Mouse (Mus musculus): Measurements from ENCODE around the gene Map3k20. TPM values are rescaled to one million over a fixed set of nuclear protein-coding genes. Genes with fewer than 3 reads are reported as not detected.
A peak's percentile ranks its signal among the peaks of the same experiment; 100 is the strongest.

Map3k20 gene
- total and polyA plus RNA-seq, 2 experiments from 2014 or later: 3.5 to 6.0 TPM

GRCm38 (mm10) chr2:72253882-72254281 is 31.6 kb upstream of the Map3k20 start:
- Histone ChIP-seq H3K9ac (replicated peaks; ENCODE audit: low read length) (no peak overlapping the region), H3K27ac (no peak overlapping the region), H3K27me3 (ENCODE audit: insufficient read depth, low read length) (no peaks in the 10 kb centered on the region), H3K9me3 (ENCODE audit: low read length) (no peaks in the 10 kb centered on the region), H3K4me1 (ENCODE audit: insufficient read depth, low read length) (no peaks in the 10 kb centered on the region), H3K36me3 (ENCODE audit: insufficient read depth, low read length) (no peaks in the 10 kb centered on the region), H3K4me3 (ENCODE audit: low read length) (no peak overlapping the region), H3K4me2 (ENCODE audit: low read depth, low read length) (no peak overlapping the region)
- DNase-seq (ENCODE audit: low spot score) (no peak), ATAC-seq (no peak)
- 60% methylated on average over 4 of the region's 4 CpGs for WGBS
- no peak for TF ChIP-seq CTCF (IDR thresholded peaks at IDR 0.05; ENCODE audit: low read depth)

GRCm38 (mm10) chr2:72254813-72255582 is 30.4 kb upstream of the Map3k20 start:
- H3K4me1 ChIP-seq (ENCODE audit: insufficient read depth, low read length): no peaks in the 10 kb centered on the region
- H3K9ac ChIP-seq (replicated peaks; ENCODE audit: low read length): no peak overlapping the region
- 42% methylated on average over 14 of the region's 14 CpGs for WGBS
- ATAC-seq: no peak
- H3K4me2 ChIP-seq (ENCODE audit: low read depth, low read length): peak overlapping the region; percentile 26; the same call in 1 of the 2 replicates
- no peaks in the 10 kb centered on the region for H3K9me3 ChIP-seq (ENCODE audit: low read length)
- no peaks in the 10 kb centered on the region for H3K27me3 ChIP-seq (ENCODE audit: insufficient read depth, low read length)
- H3K27ac ChIP-seq: no peak overlapping the region
- H3K36me3 ChIP-seq (ENCODE audit: insufficient read depth, low read length): no peaks in the 10 kb centered on the region
- no peak for TF ChIP-seq CTCF (IDR thresholded peaks at IDR 0.05; ENCODE audit: low read depth)
- no peak for DNase-seq (ENCODE audit: low spot score)
- no peak overlapping the region for H3K4me3 ChIP-seq (ENCODE audit: low read length)

DNA sequence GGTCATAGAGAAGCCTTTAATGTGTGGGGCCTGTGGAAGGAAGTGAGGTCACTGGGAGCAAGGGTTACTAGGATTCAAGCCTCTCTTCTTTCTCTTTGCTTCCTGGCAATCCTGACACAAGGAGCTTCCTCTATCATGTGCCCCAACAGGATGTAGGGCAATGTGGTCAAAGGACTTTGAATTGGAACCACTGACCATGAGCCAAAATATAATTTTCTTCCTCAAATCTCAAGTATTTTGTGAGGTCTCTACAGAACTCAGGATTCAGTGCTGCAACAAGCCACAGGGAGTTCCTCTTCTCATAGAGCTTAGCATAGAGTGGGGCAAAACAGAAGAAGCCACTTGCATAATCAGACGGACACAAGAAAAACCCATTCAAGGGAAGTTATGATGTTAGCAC is 24.7 kb upstream of the Map3k20 start:
- TF ChIP-seq CTCF (IDR thresholded peaks at IDR 0.05; ENCODE audit: low read depth): no peak
- no peak overlapping the region for H3K9ac ChIP-seq (replicated peaks; ENCODE audit: low read length)
- WGBS: 82% methylated on average over 1 of the region's 1 CpGs
- ATAC-seq (no peak), DNase-seq (ENCODE audit: low spot score) (no peak)
- no peak overlapping the region for H3K27ac ChIP-seq
- H3K27me3 ChIP-seq (ENCODE audit: insufficient read depth, low read length): no peaks in the 10 kb centered on the region
- no peaks in the 10 kb centered on the region for H3K36me3 ChIP-seq (ENCODE audit: insufficient read depth, low read length)
- H3K9me3 ChIP-seq (ENCODE audit: low read length): no peaks in the 10 kb centered on the region
- no peaks in the 10 kb centered on the region for H3K4me1 ChIP-seq (ENCODE audit: insufficient read depth, low read length)
- H3K4me3 ChIP-seq (ENCODE audit: low read length): no peak overlapping the region
- no peak overlapping the region for H3K4me2 ChIP-seq (ENCODE audit: low read depth, low read length)

- WGBS: 86% methylated on average over 6 of the region's 6 CpGs
- H3K36me3 ChIP-seq (ENCODE audit: insufficient read depth, low read length): no peaks in the 10 kb centered on the region
- no peak overlapping the region for H3K4me3 ChIP-seq (ENCODE audit: low read length)
- no peak for ATAC-seq
- no peak overlapping the region for H3K4me2 ChIP-seq (ENCODE audit: low read depth, low read length)
- no peaks in the 10 kb centered on the region for H3K9me3 ChIP-seq (ENCODE audit: low read length)
- H3K27me3 ChIP-seq (ENCODE audit: insufficient read depth, low read length): no peaks in the 10 kb centered on the region
- no peak for TF ChIP-seq CTCF (IDR thresholded peaks at IDR 0.05; ENCODE audit: low read depth)
- no peak for DNase-seq (ENCODE audit: low spot score)
- no peak overlapping the region for H3K9ac ChIP-seq (replicated peaks; ENCODE audit: low read length)
- H3K27ac ChIP-seq: no peak overlapping the region
- H3K4me1 ChIP-seq (ENCODE audit: insufficient read depth, low read length): no peaks in the 10 kb centered on the region
Observed at GRCm38 (mm10) chr2:72262814-72263480, 22.5 kb upstream of the Map3k20 start.

GRCm38 (mm10) chr2:72267390-72267789 is 18.0 kb upstream of the Map3k20 start:
- WGBS: 88% methylated on average over 6 of the region's 6 CpGs
- Histone ChIP-seq H3K27ac (no peak overlapping the region), H3K36me3 (ENCODE audit: insufficient read depth, low read length) (no peaks in the 10 kb centered on the region)

GRCm38 (mm10) chr2:72269651-72270341 is 15.6 kb upstream of the Map3k20 start:
- H3K27me3 ChIP-seq (ENCODE audit: insufficient read depth, low read length): no peaks in the 10 kb centered on the region
- H3K4me1 ChIP-seq (ENCODE audit: insufficient read depth, low read length): no peaks in the 10 kb centered on the region
- no peaks in the 10 kb centered on the region for H3K9me3 ChIP-seq (ENCODE audit: low read length)
- no peaks in the 10 kb centered on the region for H3K36me3 ChIP-seq (ENCODE audit: insufficient read depth, low read length)
- ATAC-seq (no peak), DNase-seq (ENCODE audit: low spot score) (no peak)
- no peak for TF ChIP-seq CTCF (IDR thresholded peaks at IDR 0.05; ENCODE audit: low read depth)
- WGBS: 66% methylated on average over 4 of the region's 4 CpGs
- H3K4me3 ChIP-seq (ENCODE audit: low read length): no peak overlapping the region
- H3K27ac ChIP-seq: no peak overlapping the region
- H3K4me2 ChIP-seq (ENCODE audit: low read depth, low read length): no peak overlapping the region
- H3K9ac ChIP-seq (replicated peaks; ENCODE audit: low read length): no peak overlapping the region

More at GRCm38 (mm10) chr2:72267390-72267789, 18.0 kb upstream of the Map3k20 start:
- TF ChIP-seq CTCF (IDR thresholded peaks at IDR 0.05; ENCODE audit: low read depth): no peak
- Histone ChIP-seq H3K27me3 (ENCODE audit: insufficient read depth, low read length) (no peaks in the 10 kb centered on the region), H3K4me2 (ENCODE audit: low read depth, low read length) (no peak overlapping the region), H3K9ac (replicated peaks; ENCODE audit: low read length) (no peak overlapping the region), H3K4me3 (ENCODE audit: low read length) (no peak overlapping the region), H3K4me1 (ENCODE audit: insufficient read depth, low read length) (no peaks in the 10 kb centered on the region), H3K9me3 (ENCODE audit: low read length) (no peaks in the 10 kb centered on the region)
- DNase-seq (ENCODE audit: low spot score): no peak
- ATAC-seq: no peak
